In genomic region chrX:7878495-7878894, GRCm38 (mm10) we compare ENCODE assay signal across 8 mouse cellular contexts. TPM values are rescaled to one million over a fixed set of nuclear protein-coding genes. Genes with fewer than 3 reads are reported as not detected.
DNase-seq lines count a peak whose midpoint lies in the region; ATAC-seq lines count a peak whose summit lies in the region.

No protein-coding gene starts in this region.

- no peaks in the 10 kb centered on the region for H3K9me3 ChIP-seq in hindbrain, embryonic 11.5 days (ENCODE audit: control insufficient read depth, low read length)
- no peaks in the 10 kb centered on the region for H3K9me3 ChIP-seq in liver, embryonic 16.5 days (replicated peaks; ENCODE audit: control insufficient read depth, low read length)

- ATAC-seq in hindbrain, embryonic 11.5 days (ENCODE audit: low FRiP score) = peak; percentile 42; the same call in 1 of the 2 replicates
- ATAC-seq in liver, embryonic 16.5 days (ENCODE audit: low read depth) = no peak
- no peak for ATAC-seq in erythroid progenitor cell, adult 5-6 weeks (replicated peaks; ENCODE audit: low FRiP score, poor library complexity, severe bottlenecking)

- DNase-seq in adrenal gland, adult (ENCODE audit: inconsistent age in 2 of 2, low spot score in 1 of 2) = peak; percentile 36 to 73
- no peak for DNase-seq in adrenal gland, postnatal 4 days (ENCODE audit: low spot score in 2 of 2)
- peak; percentile 22 for DNase-seq in ovary, postnatal 36 days (ENCODE audit: low spot score)
- no peak for DNase-seq in ovary, postnatal 10 days (ENCODE audit: low spot score)
- DNase-seq in cerebellum, postnatal 14 days = peak; percentile 54 to 57
- DNase-seq in hindbrain, embryonic 11.5 days (ENCODE audit: low spot score) = peak; percentile 14

- 0 out of 2 replicates have a peak, but pooled peaks cover 2% of the 10 kb centered on the region for H3K4me1 ChIP-seq in hindbrain, embryonic 11.5 days (replicated peaks; ENCODE audit: control insufficient read depth, insufficient read depth, low read length)
- peaks cover 15% of the 10 kb centered on the region for H3K4me1 ChIP-seq in liver, embryonic 16.5 days (ENCODE audit: control insufficient read depth, low read depth, low read length)

- WGBS in hindbrain, embryonic 11.5 days = 8% methylated on average over 21 of the region's 21 CpGs
- WGBS in liver, embryonic 16.5 days (ENCODE audit: insufficient replicate concordance) = 18% methylated on average over 21 of the region's 21 CpGs

- peak overlapping the region; percentile 42 for H3K9ac ChIP-seq in hindbrain, embryonic 11.5 days (ENCODE audit: low read depth, low read length)
- H3K9ac ChIP-seq in liver, embryonic 16.5 days (ENCODE audit: low read depth, low read length) = peak overlapping the region; percentile 46; the same call in 1 of the 2 replicates

- peak overlapping the region; percentile 89 for H3K4me2 ChIP-seq in hindbrain, embryonic 11.5 days (replicated peaks; ENCODE audit: low read depth, low read length)
- H3K4me2 ChIP-seq in liver, embryonic 16.5 days (ENCODE audit: low read depth, low read length) = peak overlapping the region; percentile 89

- no peak overlapping the region for H3K27ac ChIP-seq in hindbrain, embryonic 11.5 days (ENCODE audit: low read depth, low read length)
- H3K27ac ChIP-seq in liver, embryonic 16.5 days (ENCODE audit: low read length) = no peak overlapping the region

- no peaks in the 10 kb centered on the region for H3K36me3 ChIP-seq in hindbrain, embryonic 11.5 days (ENCODE audit: control insufficient read depth, insufficient read depth, low read length)
- H3K36me3 ChIP-seq in liver, embryonic 16.5 days (ENCODE audit: control insufficient read depth, insufficient read depth) = peaks cover 19% of the 10 kb centered on the region

- H3K4me3 ChIP-seq in hindbrain, embryonic 11.5 days (ENCODE audit: low read depth, low read length) = peak overlapping the region; percentile 42
- H3K4me3 ChIP-seq in liver, embryonic 16.5 days (ENCODE audit: low read depth, low read length) = peak overlapping the region; percentile 57

- H3K27me3 ChIP-seq in hindbrain, embryonic 11.5 days (ENCODE audit: control insufficient read depth, insufficient read depth, low read length) = no peaks in the 10 kb centered on the region
- H3K27me3 ChIP-seq in liver, embryonic 16.5 days (ENCODE audit: control insufficient read depth, insufficient read depth, low read depth, low read length) = peaks cover 2% of the 10 kb centered on the region; the same call in 1 of the 2 replicates

RNA-seq across cellular contexts. Expression of gene Pim2, which starts 0.4 kb away (rescaled TPM):
- total RNA-seq in adrenal gland, postnatal 4 days (2021) = 1 to 10 TPM; 8.1 to 9.5 TPM
- polyA plus RNA-seq in hindbrain, embryonic 11.5 days (2014; fragmentation: Nextera tagmentation; extraction: Ambion mirVana) = 6.4 and 7.1 TPM in 2 replicates
- polyA plus RNA-seq in liver, embryonic 16.5 days (2015; fragmentation: Nextera tagmentation; extraction: Ambion mirVana) = 3.1 and 3.5 TPM in 2 replicates
- total RNA-seq in erythroid progenitor cell, adult 5-6 weeks (2015; ENCODE audit: low replicate concordance) = 37.1 and 59.1 TPM in 2 replicates
- 16.0 and 22.5 TPM in 2 replicates for total RNA-seq in erythroid progenitor cell, adult 5-6 weeks (2017; ENCODE audit: low replicate concordance)

RNA-seq across cellular contexts. Expression of gene Slc35a2, which starts 5.3 kb away (rescaled TPM):
- total RNA-seq in adrenal gland, postnatal 4 days (2021) = 10 to 100 TPM; 38.7 to 42.9 TPM
- 11.5 and 13.3 TPM in 2 replicates for polyA plus RNA-seq in hindbrain, embryonic 11.5 days (2014; fragmentation: Nextera tagmentation; extraction: Ambion mirVana)
- polyA plus RNA-seq in liver, embryonic 16.5 days (2015; fragmentation: Nextera tagmentation; extraction: Ambion mirVana) = 13.5 and 14.2 TPM in 2 replicates
- 5.0 TPM in 1 of 2 replicates, not detected in the other for total RNA-seq in erythroid progenitor cell, adult 5-6 weeks (2015; ENCODE audit: low replicate concordance)
- 1.4 and 9.8 TPM in 2 replicates for total RNA-seq in erythroid progenitor cell, adult 5-6 weeks (2017; ENCODE audit: low replicate concordance)

RNA-seq across cellular contexts. Expression of gene Pqbp1, which starts 20.6 kb away (rescaled TPM):
- total RNA-seq in adrenal gland, postnatal 4 days (2021) = 100 to 1,000 TPM; 108 to 111 TPM
- 155 and 161 TPM in 2 replicates for polyA plus RNA-seq in hindbrain, embryonic 11.5 days (2014; fragmentation: Nextera tagmentation; extraction: Ambion mirVana)
- polyA plus RNA-seq in liver, embryonic 16.5 days (2015; fragmentation: Nextera tagmentation; extraction: Ambion mirVana) = 36.8 and 38.6 TPM in 2 replicates
- 23.1 and 24.9 TPM in 2 replicates for total RNA-seq in erythroid progenitor cell, adult 5-6 weeks (2015; ENCODE audit: low replicate concordance)
- 33.5 and 85.4 TPM in 2 replicates for total RNA-seq in erythroid progenitor cell, adult 5-6 weeks (2017; ENCODE audit: low replicate concordance)

RNA-seq across cellular contexts. Expression of gene Timm17b, which starts 20.7 kb away (rescaled TPM):
- total RNA-seq in adrenal gland, postnatal 4 days (2021) = 100 to 1,000 TPM in 1 of 2 experiments, 10 to 100 TPM in 1; 95.7 to 101 TPM
- 168 and 179 TPM in 2 replicates for polyA plus RNA-seq in hindbrain, embryonic 11.5 days (2014; fragmentation: Nextera tagmentation; extraction: Ambion mirVana)
- 90.8 and 94.9 TPM in 2 replicates for polyA plus RNA-seq in liver, embryonic 16.5 days (2015; fragmentation: Nextera tagmentation; extraction: Ambion mirVana)
- 53.2 and 63.4 TPM in 2 replicates for total RNA-seq in erythroid progenitor cell, adult 5-6 weeks (2015; ENCODE audit: low replicate concordance)
- total RNA-seq in erythroid progenitor cell, adult 5-6 weeks (2017; ENCODE audit: low replicate concordance) = 10.7 and 20.7 TPM in 2 replicates

RNA-seq across cellular contexts. Expression of gene Gm10491, which starts 29.1 kb away (rescaled TPM):
- total RNA-seq in adrenal gland, postnatal 4 days (2021) = not detected
- not detected in 2 replicates for polyA plus RNA-seq in hindbrain, embryonic 11.5 days (2014; fragmentation: Nextera tagmentation; extraction: Ambion mirVana)
- not detected in 2 replicates for polyA plus RNA-seq in liver, embryonic 16.5 days (2015; fragmentation: Nextera tagmentation; extraction: Ambion mirVana)
- total RNA-seq in erythroid progenitor cell, adult 5-6 weeks (2015; ENCODE audit: low replicate concordance) = not detected in 2 replicates
- not detected in 2 replicates for total RNA-seq in erythroid progenitor cell, adult 5-6 weeks (2017; ENCODE audit: low replicate concordance)

Comparison
In these comparisons a context has a peak if more than half of its experiments do, and no peak if none do; other contexts are left out.
1. DNase-seq: peak in adrenal gland, adult (2 of 2), ovary, postnatal 36 days (single experiment), cerebellum, postnatal 14 days (2 of 2) and hindbrain, embryonic 11.5 days (single experiment); none in adrenal gland, postnatal 4 days (0 of 2) and ovary, postnatal 10 days (single experiment).